Mouse (Mus musculus) heart, adult 11 months (tissue): ENCODE measurements at regions not wholly inside any gene's neighbourhood (a gene's known extent, or its start where the extent isn't known, plus 50 kb on each side); places are given as distances from the start of the nearest gene placed in this dataset.

ENCODE experiments used
- DNase-seq: peaks from one replicate; pipeline ENCODE4 v3.0.0; 2022

GRCm38 (mm10) chr9:40617676-40618062, 52.7 kb upstream of the Gm21915 start:
- no peak for DNase-seq

- DNase-seq: no peak
Measured at GRCm38 (mm10) chr9:40617036-40617675, 53.3 kb upstream of the Gm21915 start.

- peak; percentile 94 for DNase-seq
Measured at GRCm38 (mm10) chr9:40616426-40617035, 53.9 kb upstream of the Gm21915 start.

GRCm38 (mm10) chr9:40615891-40616290, 54.5 kb upstream of the Gm21915 start:
- no peak for DNase-seq

- DNase-seq: no peak
Measured at GRCm38 (mm10) chr9:40614071-40614470, 56.3 kb upstream of the Gm21915 start.

GRCm38 (mm10) chr9:40613182-40613581, 57.2 kb upstream of the Gm21915 start:
- DNase-seq: no peak

- no peak for DNase-seq
Measured at GRCm38 (mm10) chr9:40612755-40613154, 57.7 kb upstream of the Gm21915 start.

- no peak for DNase-seq
Measured at GRCm38 (mm10) chr9:40612312-40612711, 58.1 kb upstream of the Gm21915 start.

GRCm38 (mm10) chr9:40611626-40612025, 58.8 kb upstream of the Gm21915 start:
- no peak for DNase-seq

GRCm38 (mm10) chr9:40608596-40608995, 61.8 kb upstream of the Gm21915 start:
- DNase-seq: no peak

GRCm38 (mm10) chr9:40607941-40608340, 62.5 kb upstream of the Gm21915 start:
- DNase-seq: no peak

- DNase-seq: no peak
Measured at GRCm38 (mm10) chr9:40603521-40603920, 66.9 kb upstream of the Gm21915 start.

GRCm38 (mm10) chr9:40598431-40598831, 67.2 kb upstream of the Gramd1b start:
- peak; percentile 55 for DNase-seq

- DNase-seq: no peak
Measured at GRCm38 (mm10) chr9:40587421-40587820, 56.2 kb upstream of the Gramd1b start.

GRCm38 (mm10) chr9:40586581-40586980, 55.4 kb upstream of the Gramd1b start:
- peak; percentile 48 for DNase-seq

GRCm38 (mm10) chr9:40583554-40583953, 52.4 kb upstream of the Gramd1b start:
- DNase-seq: peak; percentile 96

- DNase-seq: peak; percentile 97
Measured at GRCm38 (mm10) chr9:40581854-40582253, 50.7 kb upstream of the Gramd1b start.
